In the genomic region with DNA sequence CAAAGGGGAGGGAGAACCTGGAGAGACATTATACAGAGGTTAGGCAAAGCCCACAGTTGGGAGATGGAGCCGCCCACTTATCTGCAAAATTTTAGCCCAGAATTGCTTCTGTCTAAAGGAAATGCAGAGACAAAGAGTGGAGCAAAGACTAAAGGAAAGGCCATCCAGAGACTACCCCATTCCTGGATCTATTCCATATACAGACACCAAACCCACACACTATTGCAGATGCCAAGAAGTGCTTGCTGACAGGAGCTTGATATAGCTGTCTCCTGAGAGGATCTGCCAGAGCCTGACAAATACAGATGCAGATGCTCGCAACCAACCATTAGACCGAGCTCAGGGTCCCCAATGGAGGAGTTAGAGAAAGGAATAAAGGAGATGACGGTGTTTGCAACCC, we compare ENCODE assay signal across 13 mouse cellular contexts.
"Had no signal": no experiment of that assay in that cellular context is flagged by ENCODE, and none has a peak within 500 bp of the region (broad histone marks: within the 10 kb centered on the region; RNA-seq: fewer than 3 reads in every experiment).

No protein-coding gene starts in this region.

- ATAC-seq: midbrain, embryonic 16.5 days had no signal

- DNase-seq: lung, adult 18-20 months; lung, embryonic 14.5 days; lung, postnatal 10 days; lung, postnatal 4 days; midbrain, embryonic 14.5 days; retina, postnatal 1 day; right cerebral cortex, postnatal 14 days; right cerebral cortex, postnatal 4 days; spleen, adult 18-20 months; thymus, adult 18-20 months; thymus, postnatal 14 days; thymus, postnatal 36 days had no signal
